Comparison of ENCODE assay signal across 32 mouse cellular contexts in the genomic region with DNA sequence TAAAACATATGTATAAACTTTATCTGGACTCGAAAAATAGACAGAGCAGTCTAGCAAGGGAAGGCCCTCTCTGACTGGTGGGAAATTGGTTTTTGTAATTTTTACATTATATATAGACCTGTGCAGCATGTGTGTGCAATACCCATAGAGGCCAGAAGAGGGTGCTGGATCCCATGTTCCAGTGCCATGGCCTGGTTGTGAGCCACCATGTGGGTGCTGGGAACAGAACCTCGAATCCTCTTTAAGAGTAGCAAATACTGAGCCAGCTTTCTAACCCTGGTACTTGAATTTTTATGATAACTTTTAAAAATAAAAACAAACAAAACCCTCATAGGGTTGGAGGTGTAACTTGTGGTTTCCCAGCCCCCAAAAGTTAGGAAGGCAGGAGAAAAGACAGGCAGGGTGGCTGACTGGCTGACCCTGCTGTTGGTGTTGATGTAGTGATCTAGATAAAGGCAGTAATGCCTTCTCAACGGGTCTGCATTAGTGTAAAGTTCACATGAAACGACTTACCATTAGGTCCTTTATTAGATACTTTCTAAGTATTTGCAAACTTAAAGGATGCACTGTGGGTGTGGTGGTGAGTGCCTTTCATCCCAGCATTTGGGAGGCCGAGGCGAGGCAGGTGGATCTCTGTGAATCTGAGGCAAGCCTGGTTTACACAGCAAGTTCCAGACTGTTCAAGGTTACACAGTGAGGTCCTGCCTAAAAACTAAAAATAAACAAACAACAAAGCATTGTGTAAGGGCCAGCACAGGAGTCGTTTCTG. TPM values are rescaled to one million over a fixed set of nuclear protein-coding genes. Genes with fewer than 3 reads are reported as not detected.
A peak's percentile ranks its signal among the peaks of the same experiment; 100 is the strongest.
DNase-seq lines count a peak whose midpoint lies in the region; ATAC-seq and TF ChIP-seq lines count a peak whose summit lies in the region.
"Had no signal": no experiment of that assay in that cellular context is flagged by ENCODE, and none has a peak within 500 bp of the region (broad histone marks: within the 10 kb centered on the region; RNA-seq: fewer than 3 reads in every experiment).

No protein-coding gene starts in this region.

- no peak for TF ChIP-seq EP300 in MEL (IDR thresholded peaks at IDR 0.05; ENCODE audit: low read depth in 1 of 2, low read length in 2 of 2)
- no peak for TF ChIP-seq EP300 in stomach, postnatal 0 days (optimal IDR thresholded peaks at IDR 0.05)

- peaks cover 8% of the 10 kb centered on the region; the same call in 1 of the 2 replicates for H3K9me3 ChIP-seq in heart, embryonic 10.5 days
- peaks cover 6% of the 10 kb centered on the region; the same call in 1 of the 2 replicates for H3K9me3 ChIP-seq in liver, embryonic 11.5 days (ENCODE audit: control insufficient read depth, low read length)
- peaks cover 13% of the 10 kb centered on the region for H3K9me3 ChIP-seq in liver, embryonic 12.5 days (replicated peaks)
- no peaks in the 10 kb centered on the region for H3K9me3 ChIP-seq in MEL (replicated peaks; ENCODE audit: insufficient read depth, low read length)
- peaks cover 5% of the 10 kb centered on the region; the same call in 1 of the 2 replicates for H3K9me3 ChIP-seq in stomach, postnatal 0 days (ENCODE audit: control insufficient read depth, low read length)
- H3K9me3 ChIP-seq: embryonic facial prominence, embryonic 13.5 days; neural tube, embryonic 15.5 days had no signal

- ATAC-seq in liver, embryonic 11.5 days (replicated peaks; ENCODE audit: low FRiP score), result no peak
- no peak for ATAC-seq in liver, embryonic 12.5 days
- ATAC-seq in stomach, postnatal 0 days (ENCODE audit: low FRiP score, low TSS enrichment), result no peak
- ATAC-seq: activated CD4-positive, CD25-positive, alpha-beta regulatory T cell, adult 4 months had no signal

- no peak overlapping the region for H3K4me3 ChIP-seq in heart, embryonic 10.5 days
- H3K4me3 ChIP-seq in liver, embryonic 11.5 days (ENCODE audit: low read depth, low read length), result no peak overlapping the region
- no peak overlapping the region for H3K4me3 ChIP-seq in liver, embryonic 12.5 days
- no peak overlapping the region for H3K4me3 ChIP-seq in MEL (ENCODE audit: control insufficient read depth in 1 of 2, insufficient read depth in 1 of 2, low read depth in 2 of 2, low read length in 2 of 2)
- H3K4me3 ChIP-seq in stomach, postnatal 0 days (ENCODE audit: low read depth, low read length), result no peak overlapping the region
- H3K4me3 ChIP-seq: embryonic facial prominence, embryonic 13.5 days; erythroblast, embryonic 14.5 days; forebrain, embryonic 12.5 days; limb, embryonic 13.5 days; midbrain, embryonic 12.5 days; neural tube, embryonic 15.5 days had no signal

- peak; percentile 55 for DNase-seq in heart, embryonic 10.5 days (ENCODE audit: low spot score)
- DNase-seq in heart, postnatal 10 days, result no peak
- DNase-seq in liver, embryonic 11.5 days (ENCODE audit: low spot score), result peak; percentile 11
- peak; percentile 22 for DNase-seq in MEL (ENCODE audit: low read depth, low spot score)
- no peak for DNase-seq in stomach, postnatal 0 days (ENCODE audit: low spot score)
- no peak for DNase-seq in T-cell, adult 2 months (ENCODE audit: low spot score)
- DNase-seq: adrenal gland, adult 8-10 months; cerebellum, adult 2 months; cerebellum, postnatal 36 days; embryo, embryonic 11 days; kidney, adult 11 months; lung, adult 2 months; right cerebral cortex, adult 18-20 months had no signal

- no peaks in the 10 kb centered on the region for H3K79me2 ChIP-seq in MEL (ENCODE audit: control insufficient read depth, insufficient read depth, low read length, poor library complexity)

- no peak overlapping the region for H3K4me2 ChIP-seq in liver, embryonic 11.5 days
- H3K4me2 ChIP-seq in liver, embryonic 12.5 days, result no peak overlapping the region
- no peak overlapping the region for H3K4me2 ChIP-seq in stomach, postnatal 0 days (replicated peaks; ENCODE audit: low read depth)
- H3K4me2 ChIP-seq: embryonic facial prominence, embryonic 13.5 days; forebrain, embryonic 12.5 days; heart, embryonic 11.5 days; limb, embryonic 13.5 days; midbrain, embryonic 12.5 days; neural tube, embryonic 15.5 days had no signal

- H3K27ac ChIP-seq in heart, embryonic 10.5 days, result no peak overlapping the region
- no peak overlapping the region for H3K27ac ChIP-seq in liver, embryonic 11.5 days (ENCODE audit: low read depth, low read length)
- H3K27ac ChIP-seq in liver, embryonic 12.5 days, result no peak overlapping the region
- no peak overlapping the region for H3K27ac ChIP-seq in MEL (ENCODE audit: control insufficient read depth, low read depth, low read length)
- H3K27ac ChIP-seq in stomach, postnatal 0 days (replicated peaks), result no peak overlapping the region
- H3K27ac ChIP-seq: embryonic facial prominence, embryonic 13.5 days; forebrain, embryonic 12.5 days; limb, embryonic 13.5 days; midbrain, embryonic 12.5 days; neural tube, embryonic 15.5 days had no signal

- no peak for TF ChIP-seq POLR2A in MEL (IDR thresholded peaks at IDR 0.05; ENCODE audit: control insufficient read depth in 1 of 2, insufficient read depth in 1 of 2, low read depth in 1 of 2, low read length in 2 of 2, poor library complexity in 1 of 2)

- TF ChIP-seq RAD21 in MEL (IDR thresholded peaks at IDR 0.05; ENCODE audit: low read depth, low read length), result peak; percentile 26

- no peaks in the 10 kb centered on the region for H3K4me1 ChIP-seq in heart, embryonic 10.5 days
- no peaks in the 10 kb centered on the region for H3K4me1 ChIP-seq in liver, embryonic 11.5 days (replicated peaks; ENCODE audit: control insufficient read depth, insufficient read depth, low read length)
- no peaks in the 10 kb centered on the region for H3K4me1 ChIP-seq in liver, embryonic 12.5 days
- no peaks in the 10 kb centered on the region for H3K4me1 ChIP-seq in MEL (ENCODE audit: control insufficient read depth in 1 of 2, insufficient read depth in 2 of 2, low read length in 2 of 2)
- H3K4me1 ChIP-seq in stomach, postnatal 0 days (replicated peaks; ENCODE audit: control insufficient read depth, insufficient read depth), result no peaks in the 10 kb centered on the region
- H3K4me1 ChIP-seq: embryonic facial prominence, embryonic 13.5 days; forebrain, embryonic 12.5 days; limb, embryonic 13.5 days; midbrain, embryonic 12.5 days; neural tube, embryonic 15.5 days had no signal

- H3K9ac ChIP-seq in liver, embryonic 11.5 days (ENCODE audit: low read depth, low read length), result no peak overlapping the region
- no peak overlapping the region for H3K9ac ChIP-seq in liver, embryonic 12.5 days
- H3K9ac ChIP-seq in MEL (ENCODE audit: control insufficient read depth, low read depth, low read length, poor library complexity, severe bottlenecking), result no peak overlapping the region
- no peak overlapping the region for H3K9ac ChIP-seq in stomach, postnatal 0 days (ENCODE audit: low read length)
- H3K9ac ChIP-seq: embryonic facial prominence, embryonic 13.5 days; forebrain, embryonic 12.5 days; limb, embryonic 13.5 days; midbrain, embryonic 12.5 days; neural tube, embryonic 15.5 days had no signal

- no peaks in the 10 kb centered on the region for H3K36me3 ChIP-seq in heart, embryonic 10.5 days
- H3K36me3 ChIP-seq in liver, embryonic 11.5 days (ENCODE audit: control insufficient read depth, insufficient read depth, low read length), result no peaks in the 10 kb centered on the region
- H3K36me3 ChIP-seq in liver, embryonic 12.5 days, result no peaks in the 10 kb centered on the region
- no peaks in the 10 kb centered on the region for H3K36me3 ChIP-seq in MEL (ENCODE audit: control insufficient read depth in 1 of 2, insufficient read depth in 2 of 2, low read length in 2 of 2)
- no peaks in the 10 kb centered on the region for H3K36me3 ChIP-seq in stomach, postnatal 0 days (ENCODE audit: control insufficient read depth, insufficient read depth, low read length)
- H3K36me3 ChIP-seq: embryonic facial prominence, embryonic 13.5 days; forebrain, embryonic 12.5 days; limb, embryonic 13.5 days; midbrain, embryonic 12.5 days; neural tube, embryonic 15.5 days had no signal

- H3K27me3 ChIP-seq in heart, embryonic 10.5 days (ENCODE audit: insufficient read depth, poor library complexity, severe bottlenecking), result no peaks in the 10 kb centered on the region
- H3K27me3 ChIP-seq in liver, embryonic 11.5 days (replicated peaks; ENCODE audit: control insufficient read depth, insufficient read depth, low read length), result no peaks in the 10 kb centered on the region
- H3K27me3 ChIP-seq in liver, embryonic 12.5 days (replicated peaks), result no peaks in the 10 kb centered on the region
- H3K27me3 ChIP-seq in MEL (ENCODE audit: control insufficient read depth in 1 of 2, insufficient read depth in 2 of 2, low read length in 2 of 2), result peaks cover 5% of the 10 kb centered on the region in 2 experiments
- no peaks in the 10 kb centered on the region for H3K27me3 ChIP-seq in stomach, postnatal 0 days (ENCODE audit: control insufficient read depth, insufficient read depth, low read length)
- H3K27me3 ChIP-seq: embryonic facial prominence, embryonic 13.5 days; forebrain, embryonic 12.5 days; limb, embryonic 13.5 days; midbrain, embryonic 12.5 days; neural tube, embryonic 15.5 days had no signal

- TF ChIP-seq CTCF in MEL (IDR thresholded peaks at IDR 0.05 in 2 of 3, conservative IDR thresholded peaks at IDR 0.05 in 1 of 3; ENCODE audit: control insufficient read depth in 1 of 3, insufficient read depth in 1 of 3, low read depth in 2 of 3, low read length in 3 of 3, poor library complexity in 1 of 3, severe bottlenecking in 1 of 3), result peak; percentile 16 to 36 (median 21); a peak in 3 of 6 replicates
- peak; percentile 27; the same call in 1 of the 2 replicates for TF ChIP-seq CTCF in stomach, postnatal 0 days (IDR thresholded peaks at IDR 0.05; ENCODE audit: low read depth)

- WGBS in heart, embryonic 10.5 days, result 82% methylated on average over 7 of the region's 7 CpGs
- WGBS in liver, embryonic 11.5 days, result 81% methylated on average over 7 of the region's 7 CpGs
- WGBS in liver, embryonic 12.5 days (ENCODE audit: insufficient replicate concordance), result 73% methylated on average over 7 of the region's 7 CpGs
- 90% methylated on average over 7 of the region's 7 CpGs for WGBS in stomach, postnatal 0 days

- intact Hi-C loops in heart, postnatal 10 days (cut with DNase I), result no loop called here

RNA-seq across cellular contexts. Expression of gene Cfap206, which starts 9.7 kb away (rescaled TPM):
- 0.05 TPM in 1 of 2 replicates, not detected in the other for polyA plus RNA-seq in heart, embryonic 10.5 days (2016; fragmentation: Nextera tagmentation; extraction: Ambion mirVana)
- under 1 TPM; 0.10 to 0.29 TPM for total RNA-seq in heart, postnatal 10 days (2021)
- 0.13 TPM in 1 of 2 replicates, not detected in the other for polyA plus RNA-seq in liver, embryonic 11.5 days (2014; fragmentation: Nextera tagmentation; extraction: Ambion mirVana)
- polyA plus RNA-seq in liver, embryonic 12.5 days (2016; fragmentation: Nextera tagmentation; extraction: Ambion mirVana), result not detected in 2 replicates
- total RNA-seq in MEL (2012; rRNA removed), result not detected in 2 replicates
- not detected for polyA plus RNA-seq in MEL (2012; ENCODE audit: insufficient read depth in 1 of 2, insufficient read length in 2 of 2, low read depth in 1 of 2, low replicate concordance in 2 of 2, missing spikeins in 1 of 2)
- polyA plus RNA-seq in stomach, postnatal 0 days (2015; fragmentation: Nextera tagmentation; extraction: Ambion mirVana), result 0.19 and 0.59 TPM in 2 replicates
- total RNA-seq: gastrocnemius, adult 18-20 months; megakaryocyte, adult 5-6 weeks had no signal
- polyA plus RNA-seq: activated CD4-positive, CD25-positive, alpha-beta regulatory T cell, adult 4 months; heart, postnatal 0 days; small intestine, adult 2 months had no signal

RNA-seq across cellular contexts. Expression of gene Slc35a1, which starts 33.1 kb away (rescaled TPM):
- 53.0 and 58.0 TPM in 2 replicates for polyA plus RNA-seq in heart, embryonic 10.5 days (2016; fragmentation: Nextera tagmentation; extraction: Ambion mirVana)
- total RNA-seq in heart, postnatal 10 days (2021), result 10 to 100 TPM; 19.6 to 24.5 TPM
- polyA plus RNA-seq in liver, embryonic 11.5 days (2014; fragmentation: Nextera tagmentation; extraction: Ambion mirVana), result 40.1 and 42.8 TPM in 2 replicates
- 21.8 and 24.3 TPM in 2 replicates for polyA plus RNA-seq in liver, embryonic 12.5 days (2016; fragmentation: Nextera tagmentation; extraction: Ambion mirVana)
- 25.8 and 26.0 TPM in 2 replicates for total RNA-seq in MEL (2012; rRNA removed)
- 10 to 100 TPM in 1 of 2 experiments, not detected in 1; 24.3 TPM for polyA plus RNA-seq in MEL (2012; ENCODE audit: insufficient read depth in 1 of 2, insufficient read length in 2 of 2, low read depth in 1 of 2, low replicate concordance in 2 of 2, missing spikeins in 1 of 2)
- polyA plus RNA-seq in stomach, postnatal 0 days (2015; fragmentation: Nextera tagmentation; extraction: Ambion mirVana), result 37.4 and 39.6 TPM in 2 replicates

RNA-seq across cellular contexts. Expression of gene Gm136, which starts 35.8 kb away (rescaled TPM):
- not detected in 2 replicates for polyA plus RNA-seq in heart, embryonic 10.5 days (2016; fragmentation: Nextera tagmentation; extraction: Ambion mirVana)
- not detected for total RNA-seq in heart, postnatal 10 days (2021)
- not detected in 2 replicates for polyA plus RNA-seq in liver, embryonic 11.5 days (2014; fragmentation: Nextera tagmentation; extraction: Ambion mirVana)
- polyA plus RNA-seq in liver, embryonic 12.5 days (2016; fragmentation: Nextera tagmentation; extraction: Ambion mirVana), result not detected in 2 replicates
- not detected in 2 replicates for total RNA-seq in MEL (2012; rRNA removed)
- not detected for polyA plus RNA-seq in MEL (2012; ENCODE audit: insufficient read depth in 1 of 2, insufficient read length in 2 of 2, low read depth in 1 of 2, low replicate concordance in 2 of 2, missing spikeins in 1 of 2)
- not detected in 2 replicates for polyA plus RNA-seq in stomach, postnatal 0 days (2015; fragmentation: Nextera tagmentation; extraction: Ambion mirVana)
- total RNA-seq: adrenal gland, adult 8-10 months; gastrocnemius, adult 18-20 months; layer of hippocampus, postnatal 25 days; megakaryocyte, adult 5-6 weeks had no signal
- polyA plus RNA-seq: activated CD4-positive, CD25-positive, alpha-beta regulatory T cell, adult 4 months; cerebellum, adult 2 months; embryonic facial prominence, embryonic 13.5 days; erythroblast, embryonic 14.5 days; forebrain, embryonic 12.5 days; gonadal fat pad, adult 2 months; heart, embryonic 11.5 days; heart, postnatal 0 days; hindbrain, embryonic 11.5 days; kidney, embryonic 16.5 days; limb, embryonic 13.5 days; lung, adult 2 months; midbrain, embryonic 12.5 days; neural tube, embryonic 15.5 days; small intestine, adult 2 months; stomach, embryonic 16.5 days; urinary bladder, adult 2 months had no signal

RNA-seq across cellular contexts. Expression of gene Smim8, which starts 57.9 kb away (rescaled TPM):
- 39.0 and 47.7 TPM in 2 replicates for polyA plus RNA-seq in heart, embryonic 10.5 days (2016; fragmentation: Nextera tagmentation; extraction: Ambion mirVana)
- total RNA-seq in heart, postnatal 10 days (2021), result 10 to 100 TPM; 44.5 to 50.7 TPM
- polyA plus RNA-seq in liver, embryonic 11.5 days (2014; fragmentation: Nextera tagmentation; extraction: Ambion mirVana), result 42.9 and 45.0 TPM in 2 replicates
- polyA plus RNA-seq in liver, embryonic 12.5 days (2016; fragmentation: Nextera tagmentation; extraction: Ambion mirVana), result 30.0 and 30.3 TPM in 2 replicates
- 8.5 and 9.8 TPM in 2 replicates for total RNA-seq in MEL (2012; rRNA removed)
- polyA plus RNA-seq in MEL (2012; ENCODE audit: insufficient read depth in 1 of 2, insufficient read length in 2 of 2, low read depth in 1 of 2, low replicate concordance in 2 of 2, missing spikeins in 1 of 2), result 1 to 10 TPM in 1 of 2 experiments, not detected in 1; 8.1 TPM
- 43.9 and 46.2 TPM in 2 replicates for polyA plus RNA-seq in stomach, postnatal 0 days (2015; fragmentation: Nextera tagmentation; extraction: Ambion mirVana)

Comparison
In these comparisons a context has a peak if more than half of its experiments do, and no peak if none do; other contexts are left out.
1. DNase-seq: peak in heart, embryonic 10.5 days (single experiment), liver, embryonic 11.5 days (single experiment) and MEL (single experiment); none in heart, postnatal 10 days (0 of 2), stomach, postnatal 0 days (single experiment) and T-cell, adult 2 months (single experiment).